Mouse (Mus musculus) cortical plate, adult 2 months (tissue): Measurements from ENCODE around the gene Hoxc4. TPM values are rescaled to one million over a fixed set of nuclear protein-coding genes. Genes with fewer than 3 reads are reported as not detected.

Source experiments
- H3K27ac ChIP-seq: fragments of 200-500 bp; 2 replicates; pipeline ENCODE4 v1.5.1; 2012; ENCODE audit warnings: low read length, control low read depth, inconsistent platforms; ENCODE audit not compliant: insufficient read depth
- H3K4me1 ChIP-seq: fragments of 200-500 bp; 2 replicates; pipeline ENCODE4 v1.6.1; 2011; ENCODE audit warnings: low read length; ENCODE audit not compliant: control insufficient read depth, insufficient read depth
- H3K4me3 ChIP-seq: fragments of 200-500 bp; 2 replicates; pipeline ENCODE4 v1.5.1; 2011; ENCODE audit warnings: mild to moderate bottlenecking, low read length, control low read depth; ENCODE audit not compliant: insufficient read depth
- CTCF ChIP-seq: fragments of 200-500 bp; IDR thresholded peaks from 2 replicates; pipeline ENCODE4 v1.5.1; 2011; ENCODE audit warnings: mild to moderate bottlenecking, control low read depth, low read length; ENCODE audit not compliant: insufficient read depth; ENCODE audit errors: extremely low read depth
- POLR2A ChIP-seq: fragments of 200-500 bp; IDR thresholded peaks from 2 replicates; pipeline ENCODE4 v1.6.1; 2011; ENCODE audit warnings: mild to moderate bottlenecking, low read length, control low read depth; ENCODE audit not compliant: insufficient read depth; ENCODE audit errors: extremely low read depth
- polyA plus RNA-seq: library from polyadenylated mRNA; depleted of rRNA; stranded (reverse); fragments of >200 nt; gene quantifications from 2 replicates; pipeline ENCODE4 v1.2.3, GENCODE M21; 2012; rRNA removed

The Hoxc4 gene
- polyA plus RNA-seq, 1 experiment: not detected

DNA sequence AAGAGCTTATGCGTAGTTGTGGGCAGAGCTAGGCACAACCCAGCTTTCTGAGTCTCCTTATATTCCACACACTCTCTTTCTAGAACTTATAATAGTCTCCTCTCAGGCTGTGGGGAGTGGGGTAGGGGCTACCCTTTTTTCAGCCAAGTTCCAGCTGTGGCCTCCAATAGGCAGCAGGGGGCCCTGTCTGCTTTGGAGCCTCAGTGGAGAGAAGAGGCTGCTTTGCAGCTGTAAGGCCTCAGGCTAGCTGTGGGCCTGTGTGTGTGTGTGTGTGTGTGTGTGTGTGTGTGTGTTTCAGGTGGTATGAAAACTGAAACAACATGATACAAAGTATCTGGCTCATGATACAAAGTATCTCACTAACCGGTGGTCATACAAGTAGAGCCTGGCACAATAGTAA, 58.9 kb downstream of the Hoxc4 start:
- Histone ChIP-seq H3K4me1 (no peaks in the 10 kb centered on the region), H3K27ac (no peak overlapping the region), H3K4me3 (no peak overlapping the region)
- TF ChIP-seq CTCF: no peak
- TF ChIP-seq POLR2A: no peak

DNA sequence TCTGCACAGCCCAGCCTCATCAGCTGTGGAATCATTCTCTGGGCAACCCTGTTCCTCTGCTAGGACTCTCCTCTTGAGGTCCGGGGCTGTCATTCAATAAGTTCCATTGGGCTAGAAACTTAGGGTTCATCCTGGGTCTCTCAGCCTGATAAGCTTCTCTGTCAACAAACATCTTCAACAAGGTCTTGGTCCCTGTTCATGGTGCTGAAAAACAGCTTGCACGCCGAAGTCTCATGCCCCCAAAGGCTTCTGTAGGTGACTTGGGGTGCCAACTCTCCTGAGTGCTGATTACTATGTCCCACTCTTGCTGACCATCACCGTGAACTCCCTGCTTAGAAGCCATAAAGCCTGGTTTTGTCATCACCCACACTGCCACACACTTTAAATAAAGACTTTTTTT, 63.9 kb downstream of the Hoxc4 start:
- Histone ChIP-seq H3K4me3 (no peak overlapping the region), H3K27ac (no peak overlapping the region), H3K4me1 (no peaks in the 10 kb centered on the region; the same call in 1 of the 2 replicates)
- TF ChIP-seq POLR2A (no peak), CTCF (no peak)

DNA sequence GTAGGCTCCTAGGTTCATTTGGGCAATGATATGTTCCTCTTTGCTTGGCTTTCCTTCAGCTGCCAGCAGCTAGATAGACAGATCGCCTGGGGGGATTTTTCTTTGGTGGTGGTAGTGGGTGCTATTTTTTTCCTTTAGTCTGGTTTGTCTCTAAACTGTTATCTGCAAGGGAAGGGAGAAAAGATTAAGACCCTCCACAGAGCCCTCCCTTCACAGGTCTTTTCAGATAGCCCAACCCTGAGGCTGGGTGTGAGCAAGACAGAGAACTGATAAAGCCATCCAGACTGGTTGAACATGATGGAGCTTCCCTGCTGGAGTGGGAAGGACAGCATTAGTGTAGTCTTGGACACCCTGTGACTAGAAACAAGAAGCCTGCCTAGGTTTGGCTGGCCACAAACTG, 64.9 kb downstream of the Hoxc4 start:
- Histone ChIP-seq H3K27ac (no peak overlapping the region), H3K4me3 (no peak overlapping the region), H3K4me1 (no peaks in the 10 kb centered on the region; the same call in 1 of the 2 replicates)
- TF ChIP-seq POLR2A (no peak), CTCF (no peak)

DNA sequence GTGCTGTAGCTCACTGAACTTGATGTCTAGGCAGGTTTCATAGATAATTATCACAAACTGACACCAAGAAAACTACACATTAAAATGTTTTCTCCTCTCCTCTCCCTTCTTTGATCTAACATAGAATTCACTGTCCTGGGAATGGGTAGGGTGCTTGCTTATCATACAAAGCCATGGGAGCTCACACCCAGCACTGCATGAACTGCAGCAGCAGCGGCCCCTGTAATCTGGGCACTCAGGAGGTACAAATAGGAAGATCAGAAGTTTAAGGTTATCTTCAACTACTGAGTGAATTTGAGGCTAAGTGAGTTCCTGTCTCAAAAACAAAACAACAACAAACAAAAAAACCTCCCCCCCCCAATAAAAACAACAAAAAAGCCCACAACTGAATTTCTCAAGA, 66.2 kb downstream of the Hoxc4 start:
- H3K27ac ChIP-seq: no peak overlapping the region
- H3K4me1 ChIP-seq: no peaks in the 10 kb centered on the region; the same call in none of the 2 replicates
- TF ChIP-seq POLR2A (no peak), CTCF (no peak)
- no peak overlapping the region for H3K4me3 ChIP-seq

DNA sequence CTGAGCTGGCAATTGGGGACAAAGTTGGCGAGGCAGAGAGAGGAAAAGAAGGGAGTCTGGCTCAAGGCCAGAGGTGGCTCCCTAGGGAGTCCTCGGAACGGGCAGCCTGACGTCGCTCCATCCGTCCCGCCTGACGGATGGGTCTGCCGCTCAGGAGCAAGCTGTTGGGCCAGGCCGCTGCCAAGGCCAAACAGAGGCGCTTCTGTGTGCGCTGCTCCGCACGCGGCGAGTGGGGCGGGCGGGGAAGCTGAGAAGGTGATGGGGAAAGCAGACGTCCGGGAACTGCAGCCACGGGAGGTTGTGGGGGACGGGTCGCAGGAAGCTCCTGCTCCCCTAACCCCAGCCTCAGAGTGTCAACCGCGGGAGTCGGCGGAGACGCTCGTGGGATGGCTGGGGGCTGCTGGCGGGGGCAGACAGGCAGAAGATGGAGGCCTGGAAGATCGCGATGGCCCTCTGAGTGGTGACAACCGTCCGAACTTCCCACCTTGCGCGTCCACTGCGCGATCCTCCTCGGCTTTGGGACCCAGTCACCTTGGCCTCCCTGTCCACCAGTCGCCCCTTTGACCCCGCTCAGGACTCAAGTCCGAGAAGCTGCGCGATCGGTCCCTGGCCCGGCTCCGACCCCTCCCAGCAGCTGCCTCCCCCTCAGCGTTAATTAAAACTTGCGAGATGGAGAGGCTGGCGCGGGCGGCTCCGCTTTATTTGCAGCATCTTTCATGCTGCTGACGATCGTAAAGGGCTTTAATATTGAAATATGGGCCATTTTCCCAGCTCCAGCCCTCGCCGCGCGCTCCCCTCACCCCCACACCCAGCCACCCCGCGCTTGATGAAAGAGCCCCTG, 67.3 kb downstream of the Hoxc4 start:
- no peak overlapping the region for H3K27ac ChIP-seq
- H3K4me1 ChIP-seq: peaks cover 5% of the 10 kb centered on the region
- H3K4me3 ChIP-seq: no peak overlapping the region
- TF ChIP-seq POLR2A (no peak), CTCF (no peak)

Other genes with a start within 250 kb of the Hoxc4 start
- gene Hoxc13, start 97.8 kb upstream of the Hoxc4 start, polyA plus RNA-seq: not detected in 2 replicates
- not detected in 2 replicates for gene Hoxc12, start 82.2 kb upstream of the Hoxc4 start, polyA plus RNA-seq
- not detected in 2 replicates for gene Hoxc11, start 64.5 kb upstream of the Hoxc4 start, polyA plus RNA-seq
- gene Hoxc10, start 52.1 kb upstream of the Hoxc4 start, polyA plus RNA-seq: not detected in 2 replicates
- not detected in 2 replicates for gene Hoxc5, start 51.5 kb upstream of the Hoxc4 start, polyA plus RNA-seq
- not detected in 2 replicates for gene Hoxc9, start 42.5 kb upstream of the Hoxc4 start, polyA plus RNA-seq
- not detected in 2 replicates for gene Hoxc8, start 28.3 kb upstream of the Hoxc4 start, polyA plus RNA-seq
- gene Hoxc6, start 20.7 kb upstream of the Hoxc4 start, polyA plus RNA-seq: not detected in 2 replicates
- gene Smug1, start 148.2 kb downstream of the Hoxc4 start, polyA plus RNA-seq: 19.5 and 19.9 TPM in 2 replicates
- gene Cbx5, start 220.9 kb downstream of the Hoxc4 start, polyA plus RNA-seq: 72.1 and 74.4 TPM in 2 replicates
- gene Hnrnpa1, start 221.5 kb downstream of the Hoxc4 start, polyA plus RNA-seq: 276 and 310 TPM in 2 replicates
- gene Nfe2, start 239.5 kb downstream of the Hoxc4 start, polyA plus RNA-seq: 0.11 and 0.21 TPM in 2 replicates